Mouse (Mus musculus): ENCODE measurements around the gene Lrrc52. TPM values are rescaled to one million over a fixed set of nuclear protein-coding genes. Genes with fewer than 3 reads are reported as not detected.

Gene Lrrc52
- total and polyA plus RNA-seq, 3 experiments: 0.39 to 5.2 (median 2.4) TPM

DNA sequence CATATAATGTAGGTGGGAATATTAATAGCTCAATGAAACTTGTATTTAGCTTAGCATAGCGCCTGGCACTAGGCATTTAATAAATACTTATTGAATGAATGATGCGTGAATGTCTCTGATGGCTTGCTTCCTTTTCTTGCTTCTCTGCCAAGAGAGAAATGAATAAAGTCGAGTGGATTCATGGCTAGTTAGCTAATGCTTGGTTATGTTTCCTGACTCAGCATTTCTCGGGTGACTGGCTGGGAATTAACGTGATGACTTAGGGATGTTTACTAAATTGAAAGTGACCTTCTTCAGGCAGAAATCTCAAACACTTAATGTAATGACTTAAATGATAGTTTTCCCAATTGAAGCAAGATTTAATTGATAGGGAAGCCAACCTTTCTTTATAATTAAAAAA is 1.3 kb upstream of the Lrrc52 start:
- 51% methylated on average over 5 of the region's 5 CpGs for WGBS
- no peak overlapping the region for H3K9ac ChIP-seq (ENCODE audit: low read depth, low read length)
- intact Hi-C loops (cut with DNase I): loop anchor here (10.0 kb wide), 1 partner anchor 57 kb away; no protein-coding TSS in a partner anchor
- DNase-seq: no peak
- no peaks in the 10 kb centered on the region for H3K27me3 ChIP-seq (ENCODE audit: control insufficient read depth, insufficient read depth, low read length)
- peak overlapping the region; percentile 88; the same call in 1 of the 2 replicates for H3K27ac ChIP-seq
- no peaks in the 10 kb centered on the region for H3K79me2 ChIP-seq (replicated peaks; ENCODE audit: control insufficient read depth, insufficient read depth, low read length)
- H3K4me1 ChIP-seq (ENCODE audit: control insufficient read depth, insufficient read depth, low read length): peaks cover 6% of the 10 kb centered on the region
- H3K36me3 ChIP-seq (ENCODE audit: control insufficient read depth, insufficient read depth, low read length): no peaks in the 10 kb centered on the region
- H3K4me3 ChIP-seq: no peak overlapping the region
- TF ChIP-seq POLR2A (IDR thresholded peaks at IDR 0.05; ENCODE audit: insufficient read depth, low read depth, low read length): no peak
- TF ChIP-seq CTCF (IDR thresholded peaks at IDR 0.05): no peak
- TF ChIP-seq EP300 (IDR thresholded peaks at IDR 0.05; ENCODE audit: insufficient read depth, low read depth, low read length): no peak

DNA sequence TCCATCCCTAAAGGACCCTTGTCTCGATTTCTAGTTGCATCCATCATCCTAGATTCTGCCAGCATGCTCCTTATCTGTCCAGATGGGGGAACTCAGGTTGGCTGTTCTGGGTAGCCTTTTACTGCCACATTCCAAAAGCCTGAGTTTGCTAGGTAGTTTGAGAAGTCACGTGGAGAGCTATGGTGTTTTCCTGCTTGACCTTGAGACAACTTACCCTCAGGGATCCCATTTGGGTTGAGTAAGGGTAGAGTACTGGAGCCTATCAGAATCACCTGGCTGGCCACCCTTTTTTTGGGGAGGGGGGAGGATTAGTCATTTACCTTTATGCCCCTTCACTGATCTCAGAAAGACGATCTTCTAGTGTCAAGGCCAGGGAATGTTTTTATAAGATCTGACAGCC is 9.3 kb downstream of the Lrrc52 start:
- intact Hi-C loops (cut with DNase I): no loop called here
- Histone ChIP-seq H3K36me3 (ENCODE audit: control insufficient read depth, insufficient read depth, low read length) (no peaks in the 10 kb centered on the region), H3K9ac (ENCODE audit: low read depth, low read length) (no peak overlapping the region), H3K4me3 (no peak overlapping the region), H3K27me3 (ENCODE audit: control insufficient read depth, insufficient read depth, low read length) (no peaks in the 10 kb centered on the region), H3K79me2 (replicated peaks; ENCODE audit: control insufficient read depth, insufficient read depth, low read length) (no peaks in the 10 kb centered on the region), H3K27ac (no peak overlapping the region), H3K4me1 (ENCODE audit: control insufficient read depth, insufficient read depth, low read length) (no peaks in the 10 kb centered on the region)
- DNase-seq: no peak
- WGBS: 65% methylated on average over 3 of the region's 3 CpGs
- TF ChIP-seq CTCF (IDR thresholded peaks at IDR 0.05) (no peak), POLR2A (IDR thresholded peaks at IDR 0.05; ENCODE audit: insufficient read depth, low read depth, low read length) (no peak), EP300 (IDR thresholded peaks at IDR 0.05; ENCODE audit: insufficient read depth, low read depth, low read length) (no peak)

DNA sequence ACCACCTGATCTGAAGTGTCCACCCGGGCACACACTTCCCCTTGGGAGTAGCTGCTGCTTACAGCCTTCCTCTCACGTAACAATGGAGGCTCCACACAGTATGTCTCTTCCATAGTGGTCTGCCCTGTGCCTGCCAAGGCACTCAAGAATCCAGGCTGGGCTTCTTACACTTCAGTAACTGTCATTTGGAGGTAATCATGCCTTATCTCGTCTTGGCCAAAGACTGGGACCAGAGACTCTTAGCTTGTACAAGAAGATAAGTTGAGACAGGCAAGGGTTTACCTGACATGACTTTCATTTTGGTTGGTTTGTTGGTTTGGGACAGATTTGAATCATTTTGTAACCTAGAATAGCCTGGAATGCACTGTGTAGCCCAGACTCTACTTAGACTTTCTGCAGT is 13.5 kb downstream of the Lrrc52 start:
- intact Hi-C loops (cut with DNase I): no loop called here
- WGBS: 71% methylated on average over 3 of the region's 3 CpGs
- H3K9ac ChIP-seq (ENCODE audit: low read depth, low read length): no peak overlapping the region

DNA sequence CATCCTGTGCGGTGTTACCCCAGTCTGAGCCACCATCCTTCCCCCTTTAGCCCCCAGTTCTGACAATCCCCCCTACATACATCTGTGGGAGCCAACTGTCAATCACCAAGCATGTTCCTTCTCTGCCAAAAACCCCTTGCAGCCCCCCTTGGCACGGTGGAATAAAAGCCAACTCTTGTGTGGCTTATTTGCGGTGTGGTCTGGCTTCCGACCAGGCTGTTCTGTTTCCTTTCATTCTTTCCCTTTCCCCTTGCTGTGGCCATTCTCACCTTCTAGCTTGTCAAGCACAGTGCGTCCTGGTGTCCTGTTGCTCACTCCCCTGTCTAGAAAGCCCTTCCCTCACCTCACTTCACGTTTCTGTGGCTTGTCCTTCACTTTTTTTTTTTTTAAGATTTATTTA is 14.1 kb downstream of the Lrrc52 start:
- WGBS: 55% methylated on average over 6 of the region's 6 CpGs
- no peaks in the 10 kb centered on the region for H3K79me2 ChIP-seq (replicated peaks; ENCODE audit: control insufficient read depth, insufficient read depth, low read length)
- H3K27me3 ChIP-seq (ENCODE audit: control insufficient read depth, insufficient read depth, low read length): no peaks in the 10 kb centered on the region
- no peak overlapping the region for H3K4me3 ChIP-seq
- TF ChIP-seq POLR2A (IDR thresholded peaks at IDR 0.05; ENCODE audit: insufficient read depth, low read depth, low read length): no peak
- TF ChIP-seq EP300 (IDR thresholded peaks at IDR 0.05; ENCODE audit: insufficient read depth, low read depth, low read length): no peak
- TF ChIP-seq CTCF (IDR thresholded peaks at IDR 0.05): no peak
- no peak for DNase-seq
- H3K36me3 ChIP-seq (ENCODE audit: control insufficient read depth, insufficient read depth, low read length): no peaks in the 10 kb centered on the region
- intact Hi-C loops (cut with DNase I): no loop called here
- H3K27ac ChIP-seq: no peak overlapping the region
- H3K4me1 ChIP-seq (ENCODE audit: control insufficient read depth, insufficient read depth, low read length): no peaks in the 10 kb centered on the region
- no peak overlapping the region for H3K9ac ChIP-seq (ENCODE audit: low read depth, low read length)

More for the DNA sequence above, 13.5 kb downstream of the Lrrc52 start:
- no peaks in the 10 kb centered on the region for H3K4me1 ChIP-seq (ENCODE audit: control insufficient read depth, insufficient read depth, low read length)
- H3K36me3 ChIP-seq (ENCODE audit: control insufficient read depth, insufficient read depth, low read length): no peaks in the 10 kb centered on the region
- no peak overlapping the region for H3K27ac ChIP-seq
- no peak overlapping the region for H3K4me3 ChIP-seq
- TF ChIP-seq POLR2A (IDR thresholded peaks at IDR 0.05; ENCODE audit: insufficient read depth, low read depth, low read length): no peak
- no peak for TF ChIP-seq CTCF (IDR thresholded peaks at IDR 0.05)
- TF ChIP-seq EP300 (IDR thresholded peaks at IDR 0.05; ENCODE audit: insufficient read depth, low read depth, low read length): no peak
- no peak for DNase-seq
- no peaks in the 10 kb centered on the region for H3K27me3 ChIP-seq (ENCODE audit: control insufficient read depth, insufficient read depth, low read length)
- no peaks in the 10 kb centered on the region for H3K79me2 ChIP-seq (replicated peaks; ENCODE audit: control insufficient read depth, insufficient read depth, low read length)

DNA sequence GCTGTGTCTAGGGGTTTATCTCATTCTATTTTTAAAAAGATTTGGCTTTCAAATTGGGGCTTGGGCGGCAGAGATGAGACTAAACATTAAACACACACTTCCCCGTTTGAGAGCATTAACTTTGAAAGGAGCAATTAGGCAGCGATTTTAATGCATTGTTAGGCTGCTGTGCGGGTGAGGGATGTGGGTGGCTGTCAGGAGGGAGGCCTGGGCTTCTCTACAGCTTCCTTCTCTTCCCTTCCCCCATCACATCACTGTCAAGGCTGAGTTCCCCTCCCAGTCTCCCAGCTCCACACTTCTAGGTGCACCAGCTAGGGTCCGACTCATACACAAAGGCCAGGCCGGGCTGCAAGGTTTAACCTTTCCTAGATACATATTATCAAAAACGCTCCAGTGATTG is 18.0 kb downstream of the Lrrc52 start:
- TF ChIP-seq CTCF (IDR thresholded peaks at IDR 0.05) (no peak), EP300 (IDR thresholded peaks at IDR 0.05; ENCODE audit: insufficient read depth, low read depth, low read length) (no peak), POLR2A (IDR thresholded peaks at IDR 0.05; ENCODE audit: insufficient read depth, low read depth, low read length) (no peak)
- whole genome bisulfite sequencing: 48% methylated on average over 7 of the region's 7 CpGs
- Histone ChIP-seq H3K27ac (no peak overlapping the region), H3K4me1 (ENCODE audit: control insufficient read depth, insufficient read depth, low read length) (no peaks in the 10 kb centered on the region), H3K79me2 (replicated peaks; ENCODE audit: control insufficient read depth, insufficient read depth, low read length) (no peaks in the 10 kb centered on the region), H3K27me3 (ENCODE audit: control insufficient read depth, insufficient read depth, low read length) (no peaks in the 10 kb centered on the region), H3K4me3 (no peak overlapping the region), H3K36me3 (ENCODE audit: control insufficient read depth, insufficient read depth, low read length) (no peaks in the 10 kb centered on the region), H3K9ac (ENCODE audit: low read depth, low read length) (no peak overlapping the region)
- intact Hi-C loops (cut with DNase I): loop anchor here (1.0 kb wide), 1 partner anchor 189 kb away; no protein-coding TSS in a partner anchor
- DNase-seq: no peak

DNA sequence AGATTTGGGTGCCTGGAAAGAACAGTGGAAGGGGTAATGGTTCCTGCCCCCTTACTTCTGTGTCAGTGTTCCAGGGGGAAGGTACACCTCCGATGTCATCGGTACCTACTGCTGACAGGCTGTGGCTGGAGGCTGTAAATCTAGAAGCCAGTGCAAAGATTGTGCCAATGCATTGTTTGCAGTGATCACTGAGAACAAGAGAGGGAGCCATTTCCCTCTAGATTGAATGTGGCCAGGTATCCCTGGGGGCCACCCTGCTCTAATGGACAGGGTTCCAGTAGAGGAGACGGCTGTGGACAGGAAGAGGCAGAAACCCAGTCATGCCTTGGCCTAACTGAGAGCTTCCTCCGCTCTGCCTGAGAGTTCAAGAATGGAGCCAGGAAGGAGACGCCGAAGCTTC is 18.5 kb downstream of the Lrrc52 start:
- WGBS: 50% methylated on average over 6 of the region's 6 CpGs
- Histone ChIP-seq H3K36me3 (ENCODE audit: control insufficient read depth, insufficient read depth, low read length) (no peaks in the 10 kb centered on the region), H3K27me3 (ENCODE audit: control insufficient read depth, insufficient read depth, low read length) (no peaks in the 10 kb centered on the region), H3K4me3 (no peak overlapping the region), H3K27ac (no peak overlapping the region), H3K79me2 (replicated peaks; ENCODE audit: control insufficient read depth, insufficient read depth, low read length) (no peaks in the 10 kb centered on the region), H3K4me1 (ENCODE audit: control insufficient read depth, insufficient read depth, low read length) (no peaks in the 10 kb centered on the region), H3K9ac (ENCODE audit: low read depth, low read length) (no peak overlapping the region)
- intact Hi-C loops (cut with DNase I): loop anchor here (1.0 kb wide), 1 partner anchor 189 kb away; no protein-coding TSS in a partner anchor
- TF ChIP-seq EP300 (IDR thresholded peaks at IDR 0.05; ENCODE audit: insufficient read depth, low read depth, low read length) (no peak), POLR2A (IDR thresholded peaks at IDR 0.05; ENCODE audit: insufficient read depth, low read depth, low read length) (no peak), CTCF (IDR thresholded peaks at IDR 0.05) (peak; percentile 65)
- no peak for DNase-seq
